Mouse (Mus musculus) myocyte (in vitro differentiated cells): Measurements from ENCODE around the gene Zfand5. TPM values are rescaled to one million over a fixed set of nuclear protein-coding genes. Genes with fewer than 3 reads are reported as not detected.
"Not testable (repeated sequence)": the region's sequence is repeated elsewhere in the genome, so short reads cannot be mapped to it uniquely, and the experiment has no call there.

Experiments used
- H3K27me3 ChIP-seq: one replicate; pipeline ENCODE4 v1.6.1; 2011; ENCODE audit not compliant: control insufficient read depth, insufficient read depth, insufficient read length
- H3K36me3 ChIP-seq: one replicate; pipeline ENCODE4 v1.6.1; 2011; ENCODE audit not compliant: control insufficient read depth, insufficient read depth
- H3K4me2 ChIP-seq: one replicate; pipeline ENCODE4 v1.6.1; 2011; ENCODE audit warnings: low read depth, control low read depth
- H3K4me3 ChIP-seq: one replicate; pipeline ENCODE4 v1.5.1; 2011; ENCODE audit warnings: mild to moderate bottlenecking, control low read depth, moderate library complexity
- H3K79me2 ChIP-seq: one replicate; pipeline ENCODE4 v1.6.1; 2011; ENCODE audit not compliant: control insufficient read depth, insufficient read depth
- H3ac ChIP-seq: one replicate; pipeline ENCODE4 v1.6.1; 2011; ENCODE audit not compliant: control insufficient read depth, insufficient read length
- CEBPB ChIP-seq: IDR thresholded peaks from 2 replicates; pipeline ENCODE4 v1.6.1; 2011; ENCODE audit warnings: mild to moderate bottlenecking, moderate library complexity; ENCODE audit not compliant: poor library complexity, insufficient read depth, severe bottlenecking
- E2F4 ChIP-seq: IDR thresholded peaks from one replicate; pipeline ENCODE4 v1.6.1; 2011; ENCODE audit warnings: mild to moderate bottlenecking, control low read depth, moderate library complexity; ENCODE audit not compliant: insufficient read depth
- MAX ChIP-seq: IDR thresholded peaks from one replicate; pipeline ENCODE4 v1.6.1; 2011; ENCODE audit warnings: low read depth, mild to moderate bottlenecking, control low read depth
- MYOD1 ChIP-seq, 3 experiments: IDR thresholded peaks; one replicate each; pipeline ENCODE4 v1.6.1; 2011; ENCODE audit warnings: control low read depth in 2 of 3, low read depth in 2 of 3, mild to moderate bottlenecking in 2 of 3, moderate library complexity in 1 of 3; ENCODE audit not compliant: insufficient read length in 2 of 3, control insufficient read depth in 1 of 3
- MYOG ChIP-seq, 3 experiments: IDR thresholded peaks; one replicate each; pipeline ENCODE4 v1.6.1; 2011; ENCODE audit warnings: control low read depth in 2 of 3, low read depth in 2 of 3, mild to moderate bottlenecking in 2 of 3; ENCODE audit not compliant: insufficient read length in 2 of 3, control insufficient read depth in 1 of 3, insufficient read depth in 1 of 3
- POLR2A ChIP-seq: IDR thresholded peaks from one replicate; pipeline ENCODE4 v1.6.1; 2011; ENCODE audit warnings: low read depth, mild to moderate bottlenecking, control low read depth, moderate library complexity; ENCODE audit not compliant: insufficient read length
- POLR2AphosphoS2 ChIP-seq: IDR thresholded peaks from one replicate; pipeline ENCODE4 v1.6.1; 2011; ENCODE audit warnings: low read depth, control low read depth; ENCODE audit not compliant: insufficient read length
- REST ChIP-seq: IDR thresholded peaks from one replicate; pipeline ENCODE4 v1.6.1; 2011; ENCODE audit warnings: mild to moderate bottlenecking, control low read depth, moderate library complexity; ENCODE audit not compliant: insufficient read depth, insufficient read length
- SRF ChIP-seq: IDR thresholded peaks from one replicate; pipeline ENCODE4 v1.6.1; 2011; ENCODE audit warnings: low read depth; ENCODE audit not compliant: control insufficient read depth, insufficient read length
- TCF12 ChIP-seq: IDR thresholded peaks from one replicate; pipeline ENCODE4 v1.6.1; 2011; ENCODE audit warnings: mild to moderate bottlenecking, control low read depth; ENCODE audit not compliant: poor library complexity, insufficient read depth, severe bottlenecking
- TCF3 ChIP-seq: IDR thresholded peaks from one replicate; pipeline ENCODE4 v1.6.1; 2011; ENCODE audit warnings: low read depth, control low read depth; ENCODE audit not compliant: insufficient read length
- USF1 ChIP-seq: IDR thresholded peaks from one replicate; pipeline ENCODE4 v1.6.1; 2011; ENCODE audit warnings: low read depth, mild to moderate bottlenecking, control low read depth, moderate library complexity
- polyA plus RNA-seq: library from polyadenylated mRNA; unstranded; fragments of >200 nt; fragmentation: generic; extraction: Trizol; gene quantifications from one replicate; pipeline ENCODE4 v1.2.1, GENCODE M21; 2012; ENCODE audit warnings: missing spikeins

Zfand5 gene
- 36.9 TPM for polyA plus RNA-seq

- H3K4me2 ChIP-seq: peak within 1 kb of the TSS; percentile 88
- no peaks in the 10 kb centered on the region for H3K27me3 ChIP-seq
- no peak for TF ChIP-seq SRF
- no peak for TF ChIP-seq E2F4
- peak in 1 of 3 experiments; percentile 50 for TF ChIP-seq MYOG (IDR thresholded peaks at IDR 0.05; ENCODE audit: control insufficient read depth in 1 of 3, insufficient read depth in 1 of 3, insufficient read length in 2 of 3, low read depth in 2 of 3)
- peak; percentile 100 for TF ChIP-seq POLR2AphosphoS2
- TF ChIP-seq MYOD1 (IDR thresholded peaks at IDR 0.05; ENCODE audit: control insufficient read depth in 1 of 3, insufficient read length in 2 of 3, low read depth in 2 of 3): peak in 1 of 3 experiments; percentile 32
- TF ChIP-seq POLR2A: peak; percentile 99
- peak; percentile 68 for TF ChIP-seq REST
- TF ChIP-seq MAX: no peak
- peak; percentile 31 for TF ChIP-seq TCF3
- no peak for TF ChIP-seq CEBPB
- TF ChIP-seq USF1: no peak
- TF ChIP-seq TCF12: no peak
Observed at GRCm38 (mm10) chr19:21271741-21272654, at the start of gene Zfand5. Gene Zfand5 (plus strand): TSS chr19:21272278.

GRCm38 (mm10) chr19:21227131-21227530 is 44.9 kb upstream of the Zfand5 start:
- TF ChIP-seq CEBPB (peak; percentile 99), MAX (no peak)
- Histone ChIP-seq H3K4me3 (no peak overlapping the region), H3K27me3 (no peaks in the 10 kb centered on the region), H3ac (no peak overlapping the region), H3K36me3 (no peaks in the 10 kb centered on the region), H3K79me2 (no peaks in the 10 kb centered on the region), H3K4me2 (no peak overlapping the region)

More at GRCm38 (mm10) chr19:21271741-21272654, at the start of gene Zfand5:
- peak within 1 kb of the TSS; percentile 64 for H3K4me3 ChIP-seq
- H3K36me3 ChIP-seq: peaks cover 8% of the 10 kb centered on the region
- H3ac ChIP-seq: peak within 1 kb of the TSS; percentile 89
- peaks cover 44% of the 10 kb centered on the region for H3K79me2 ChIP-seq

DNA sequence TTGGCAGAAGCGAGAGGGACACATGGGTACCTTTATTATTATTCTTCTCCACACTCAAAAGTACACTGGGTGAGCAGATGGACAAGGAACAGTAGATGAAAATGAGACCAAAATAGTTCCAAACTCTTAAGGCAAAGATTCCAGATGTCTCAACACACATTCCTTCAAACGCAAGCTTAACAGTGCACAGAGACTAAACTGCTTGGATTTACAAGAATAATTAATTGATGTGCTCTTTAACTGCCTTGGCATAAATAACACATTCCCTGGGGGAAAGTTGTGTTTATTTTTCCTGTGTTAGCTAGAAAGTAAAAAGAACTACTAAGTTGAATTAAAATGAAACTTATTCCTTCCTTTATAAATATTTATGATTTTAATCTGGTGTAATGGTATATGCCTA is 44.3 kb upstream of the Zfand5 start:
- no peaks in the 10 kb centered on the region for H3K27me3 ChIP-seq
- H3K79me2 ChIP-seq: no peaks in the 10 kb centered on the region
- H3K36me3 ChIP-seq: no peaks in the 10 kb centered on the region
- no peak overlapping the region for H3K4me2 ChIP-seq
- H3ac ChIP-seq: no peak overlapping the region
- H3K4me3 ChIP-seq: no peak overlapping the region
- TF ChIP-seq TCF12 (no peak), MYOD1 (IDR thresholded peaks at IDR 0.05; ENCODE audit: control insufficient read depth in 1 of 3, insufficient read length in 2 of 3, low read depth in 2 of 3) (no peak), E2F4 (no peak), POLR2A (no peak), USF1 (no peak)

GRCm38 (mm10) chr19:21248730-21249129 is 23.3 kb upstream of the Zfand5 start:
- H3K4me2 ChIP-seq, H3ac ChIP-seq, H3K4me3 ChIP-seq, H3K36me3 ChIP-seq, H3K79me2 ChIP-seq, H3K27me3 ChIP-seq: not testable (repeated sequence)

GRCm38 (mm10) chr19:21253846-21254245 is 18.2 kb upstream of the Zfand5 start:
- H3K36me3 ChIP-seq: no peaks in the 10 kb centered on the region
- no peak for TF ChIP-seq TCF3
- TF ChIP-seq REST: no peak
- TF ChIP-seq MYOD1 (IDR thresholded peaks at IDR 0.05; ENCODE audit: control insufficient read depth in 1 of 3, insufficient read length in 2 of 3, low read depth in 2 of 3): no peak
- no peak for TF ChIP-seq POLR2A
- no peak for TF ChIP-seq SRF
- TF ChIP-seq CEBPB: no peak
- TF ChIP-seq TCF12: no peak
- no peak for TF ChIP-seq MAX
- no peak for TF ChIP-seq USF1
- TF ChIP-seq E2F4: no peak
- TF ChIP-seq MYOG (IDR thresholded peaks at IDR 0.05; ENCODE audit: control insufficient read depth in 1 of 3, insufficient read depth in 1 of 3, insufficient read length in 2 of 3, low read depth in 2 of 3): no peak
- no peak for TF ChIP-seq POLR2AphosphoS2
- no peak overlapping the region for H3K4me2 ChIP-seq
- H3K79me2 ChIP-seq: no peaks in the 10 kb centered on the region
- H3ac ChIP-seq: no peak overlapping the region
- no peaks in the 10 kb centered on the region for H3K27me3 ChIP-seq
- H3K4me3 ChIP-seq: no peak overlapping the region
